Comparison of ENCODE assay signal across 10 mouse cellular contexts in the genomic region with DNA sequence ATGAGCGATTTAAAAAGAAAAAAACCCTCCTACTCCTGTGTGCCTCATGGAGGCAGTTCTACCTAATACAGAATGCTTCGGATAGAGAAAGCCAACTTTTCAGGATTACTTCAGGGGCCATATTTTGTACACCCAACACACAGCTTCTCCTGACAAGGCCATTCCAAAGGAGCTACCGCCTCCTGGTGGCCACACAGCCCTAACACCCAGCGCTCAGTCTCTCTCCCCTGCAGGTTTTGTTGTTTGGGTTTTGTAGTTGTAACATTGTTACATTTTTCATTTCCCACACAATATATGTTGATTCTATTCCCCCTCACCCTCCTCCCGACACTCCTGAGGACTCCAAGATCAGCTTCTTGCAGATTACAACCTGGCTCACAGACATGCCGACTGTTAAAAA. TPM values are rescaled to one million over a fixed set of nuclear protein-coding genes. Genes with fewer than 3 reads are reported as not detected.
DNase-seq lines count a peak whose midpoint lies in the region; ATAC-seq and TF ChIP-seq lines count a peak whose summit lies in the region.
"Had no signal": no experiment of that assay in that cellular context is flagged by ENCODE, and none has a peak within 500 bp of the region (broad histone marks: within the 10 kb centered on the region; RNA-seq: fewer than 3 reads in every experiment).

No protein-coding gene starts in this region.

- H3K4me1 ChIP-seq in bone marrow, adult 2 months (ENCODE audit: control insufficient read depth, insufficient read depth, low read length): peaks cover 1% of the 10 kb centered on the region; the same call in 1 of the 2 replicates

- H3K4me3 ChIP-seq in bone marrow, adult 2 months (replicated peaks; ENCODE audit: control insufficient read depth, low read depth, low read length): no peak overlapping the region

- no peak for TF ChIP-seq POLR2A in bone marrow, adult 2 months (IDR thresholded peaks at IDR 0.05; ENCODE audit: borderline replicate concordance, control insufficient read depth, low read depth, low read length)

- WGBS in bone marrow, adult 2 months: 28% methylated on average over 6 of the region's 6 CpGs

- H3K27ac ChIP-seq in bone marrow, adult 2 months (ENCODE audit: control insufficient read depth, insufficient read depth, low read depth, low read length, poor library complexity): no peak overlapping the region

- DNase-seq in heart, adult 8-10 months (ENCODE audit: low spot score): peak; percentile 21
- no peak for DNase-seq in heart, postnatal 25 days (ENCODE audit: low spot score)
- peak; percentile 46 for DNase-seq in right cerebral cortex, adult 18-20 months
- no peak for DNase-seq in right cerebral cortex, postnatal 36 days (ENCODE audit: low spot score in 2 of 2)
- peak; percentile 80 for DNase-seq in kidney, postnatal 4 days
- peak; percentile 80 for DNase-seq in right cerebral cortex, postnatal 14 days

- TF ChIP-seq CTCF in bone marrow, adult 2 months (IDR thresholded peaks at IDR 0.05; ENCODE audit: control insufficient read depth, insufficient read depth, low read length): peak; percentile 74

- intact Hi-C loops in heart, postnatal 25 days (cut with DNase I): loop anchor here (1.0 to 2.0 kb wide), 2 partner anchors 366 to 823 kb away; no protein-coding TSS in a partner anchor

- no peak for ATAC-seq in erythroblast, adult 5-6 weeks (replicated peaks; ENCODE audit: low FRiP score, poor library complexity, severe bottlenecking)

RNA-seq across cellular contexts. Expression of a gene that starts 3.4 kb away (rescaled TPM):
- total RNA-seq in heart, adult 8-10 months (2022): 10 to 100 TPM; 10.2 to 11.6 (median 10.8) TPM
- total RNA-seq in heart, postnatal 25 days (2021): 1 to 10 TPM; 6.4 to 7.8 TPM
- polyA plus RNA-seq in bone marrow, adult 2 months (2011; ENCODE audit: insufficient read depth, insufficient read length, low replicate concordance, missing spikeins): 1.0 and 3.0 TPM in 2 replicates
- 1.3 TPM in 1 of 2 replicates, not detected in the other for total RNA-seq in erythroblast, adult 5-6 weeks (2015; ENCODE audit: low replicate concordance)
- total RNA-seq in erythroblast, adult 5-6 weeks (2017; ENCODE audit: low replicate concordance): 0.56 and 0.94 TPM in 2 replicates

RNA-seq across cellular contexts. Expression of a gene that starts 7.6 kb away (rescaled TPM):
- not detected for total RNA-seq in heart, adult 8-10 months (2022)
- not detected for total RNA-seq in heart, postnatal 25 days (2021)
- not detected in 2 replicates for polyA plus RNA-seq in bone marrow, adult 2 months (2011; ENCODE audit: insufficient read depth, insufficient read length, low replicate concordance, missing spikeins)
- total RNA-seq in erythroblast, adult 5-6 weeks (2015; ENCODE audit: low replicate concordance): not detected in 2 replicates
- not detected in 2 replicates for total RNA-seq in erythroblast, adult 5-6 weeks (2017; ENCODE audit: low replicate concordance)
- total RNA-seq: layer of hippocampus, adult 8-10 months had no signal
- polyA plus RNA-seq: neural tube, embryonic 14.5 days had no signal

RNA-seq across cellular contexts. Expression of a gene that starts 40.1 kb away (rescaled TPM):
- 10 to 100 TPM; 11.2 to 12.6 (median 12.2) TPM for total RNA-seq in heart, adult 8-10 months (2022)
- 10 to 100 TPM; 14.1 to 17.1 TPM for total RNA-seq in heart, postnatal 25 days (2021)
- 42.7 and 57.4 TPM in 2 replicates for polyA plus RNA-seq in bone marrow, adult 2 months (2011; ENCODE audit: insufficient read depth, insufficient read length, low replicate concordance, missing spikeins)
- total RNA-seq in erythroblast, adult 5-6 weeks (2015; ENCODE audit: low replicate concordance): 4.0 and 6.1 TPM in 2 replicates
- total RNA-seq in erythroblast, adult 5-6 weeks (2017; ENCODE audit: low replicate concordance): 13.8 and 23.1 TPM in 2 replicates

RNA-seq across cellular contexts. Expression of a gene that starts 40.4 kb away (rescaled TPM):
- 100 to 1,000 TPM; 195 to 224 (median 212) TPM for total RNA-seq in heart, adult 8-10 months (2022)
- total RNA-seq in heart, postnatal 25 days (2021): 100 to 1,000 TPM; 164 to 165 TPM
- 108 and 116 TPM in 2 replicates for polyA plus RNA-seq in bone marrow, adult 2 months (2011; ENCODE audit: insufficient read depth, insufficient read length, low replicate concordance, missing spikeins)
- 137 and 178 TPM in 2 replicates for total RNA-seq in erythroblast, adult 5-6 weeks (2015; ENCODE audit: low replicate concordance)
- 139 and 170 TPM in 2 replicates for total RNA-seq in erythroblast, adult 5-6 weeks (2017; ENCODE audit: low replicate concordance)

Comparison
In these comparisons a context has a peak if more than half of its experiments do, and no peak if none do; other contexts are left out.
1. DNase-seq: peak in heart, adult 8-10 months (single experiment), right cerebral cortex, adult 18-20 months (single experiment), kidney, postnatal 4 days (2 of 2) and right cerebral cortex, postnatal 14 days (single experiment); none in heart, postnatal 25 days (single experiment) and right cerebral cortex, postnatal 36 days (0 of 2).